Mouse (Mus musculus): ENCODE measurements around the gene Gm38431. TPM values are rescaled to one million over a fixed set of nuclear protein-coding genes. Genes with fewer than 3 reads are reported as not detected.

The Gm38431 gene
- polyA plus RNA-seq, 1 experiment from 2014 or later, result 2.7 TPM

- 85% methylated on average over 7 of the region's 7 CpGs for WGBS
- no peaks in the 10 kb centered on the region for H3K9me3 ChIP-seq (ENCODE audit: control insufficient read depth, low read length)
- no peaks in the 10 kb centered on the region for H3K27me3 ChIP-seq (ENCODE audit: control insufficient read depth, insufficient read depth, low read length)
- no peak for ATAC-seq (ENCODE audit: insufficient read depth, low FRiP score, low TSS enrichment)
- H3K9ac ChIP-seq (ENCODE audit: low read length), result no peak overlapping the region
- H3K4me1 ChIP-seq (ENCODE audit: control insufficient read depth, insufficient read depth, low read length), result no peaks in the 10 kb centered on the region
- H3K4me2 ChIP-seq (ENCODE audit: low read depth), result no peak overlapping the region
- H3K4me3 ChIP-seq (ENCODE audit: low read depth, low read length), result no peak overlapping the region
- DNase-seq (ENCODE audit: low spot score), result no peak
- no peak overlapping the region for H3K27ac ChIP-seq (ENCODE audit: low read depth, low read length)
- no peaks in the 10 kb centered on the region for H3K36me3 ChIP-seq (ENCODE audit: control insufficient read depth, insufficient read depth, low read length)
Measured at GRCm38 (mm10) chr9:21114190-21114589, 22.4 kb upstream of the Gm38431 start.

GRCm38 (mm10) chr9:21113751-21114150 lies 22.0 kb upstream of the Gm38431 start:
- H3K4me3 ChIP-seq (ENCODE audit: low read depth, low read length), result no peak overlapping the region
- DNase-seq (ENCODE audit: low spot score), result no peak
- no peak overlapping the region for H3K9ac ChIP-seq (ENCODE audit: low read length)
- H3K27ac ChIP-seq (ENCODE audit: low read depth, low read length), result no peak overlapping the region
- no peaks in the 10 kb centered on the region for H3K27me3 ChIP-seq (ENCODE audit: control insufficient read depth, insufficient read depth, low read length)
- 84% methylated on average over 6 of the region's 6 CpGs for WGBS
- no peak for ATAC-seq (ENCODE audit: insufficient read depth, low FRiP score, low TSS enrichment)
- no peaks in the 10 kb centered on the region for H3K4me1 ChIP-seq (ENCODE audit: control insufficient read depth, insufficient read depth, low read length)
- no peaks in the 10 kb centered on the region for H3K9me3 ChIP-seq (ENCODE audit: control insufficient read depth, low read length)
- no peak overlapping the region for H3K4me2 ChIP-seq (ENCODE audit: low read depth)
- no peaks in the 10 kb centered on the region for H3K36me3 ChIP-seq (ENCODE audit: control insufficient read depth, insufficient read depth, low read length)

- ATAC-seq (ENCODE audit: insufficient read depth, low FRiP score, low TSS enrichment) (no peak), DNase-seq (ENCODE audit: low spot score) (no peak)
- Histone ChIP-seq H3K4me2 (ENCODE audit: low read depth) (no peak overlapping the region), H3K36me3 (ENCODE audit: control insufficient read depth, insufficient read depth, low read length) (no peaks in the 10 kb centered on the region), H3K27ac (ENCODE audit: low read depth, low read length) (no peak overlapping the region), H3K4me1 (ENCODE audit: control insufficient read depth, insufficient read depth, low read length) (no peaks in the 10 kb centered on the region), H3K9ac (ENCODE audit: low read length) (no peak overlapping the region), H3K27me3 (ENCODE audit: control insufficient read depth, insufficient read depth, low read length) (no peaks in the 10 kb centered on the region), H3K4me3 (ENCODE audit: low read depth, low read length) (no peak overlapping the region), H3K9me3 (ENCODE audit: control insufficient read depth, low read length) (no peaks in the 10 kb centered on the region)
- 47% methylated on average over 23 of the region's 23 CpGs for WGBS
Measured at GRCm38 (mm10) chr9:21107607-21108237, 15.9 kb upstream of the Gm38431 start.

GRCm38 (mm10) chr9:21105760-21106564 lies 14.2 kb upstream of the Gm38431 start:
- no peaks in the 10 kb centered on the region for H3K4me1 ChIP-seq (ENCODE audit: control insufficient read depth, insufficient read depth, low read length)
- no peak overlapping the region for H3K4me3 ChIP-seq (ENCODE audit: low read depth, low read length)
- DNase-seq (ENCODE audit: low spot score) (no peak), ATAC-seq (ENCODE audit: insufficient read depth, low FRiP score, low TSS enrichment) (no peak)
- no peaks in the 10 kb centered on the region for H3K9me3 ChIP-seq (ENCODE audit: control insufficient read depth, low read length)
- H3K9ac ChIP-seq (ENCODE audit: low read length), result no peak overlapping the region
- H3K27me3 ChIP-seq (ENCODE audit: control insufficient read depth, insufficient read depth, low read length), result no peaks in the 10 kb centered on the region
- no peak overlapping the region for H3K27ac ChIP-seq (ENCODE audit: low read depth, low read length)
- no peaks in the 10 kb centered on the region for H3K36me3 ChIP-seq (ENCODE audit: control insufficient read depth, insufficient read depth, low read length)
- H3K4me2 ChIP-seq (ENCODE audit: low read depth), result no peak overlapping the region
- WGBS, result 83% methylated on average over 5 of the region's 5 CpGs

- Histone ChIP-seq H3K9me3 (ENCODE audit: control insufficient read depth, low read length) (no peaks in the 10 kb centered on the region), H3K4me3 (ENCODE audit: low read depth, low read length) (no peak overlapping the region), H3K36me3 (ENCODE audit: control insufficient read depth, insufficient read depth, low read length) (no peaks in the 10 kb centered on the region), H3K4me2 (ENCODE audit: low read depth) (no peak overlapping the region), H3K9ac (ENCODE audit: low read length) (no peak overlapping the region), H3K27me3 (ENCODE audit: control insufficient read depth, insufficient read depth, low read length) (no peaks in the 10 kb centered on the region), H3K27ac (ENCODE audit: low read depth, low read length) (no peak overlapping the region), H3K4me1 (ENCODE audit: control insufficient read depth, insufficient read depth, low read length) (no peaks in the 10 kb centered on the region)
- 81% methylated on average over 6 of the region's 6 CpGs for whole genome bisulfite sequencing
- no peak for DNase-seq (ENCODE audit: low spot score)
- no peak for ATAC-seq (ENCODE audit: insufficient read depth, low FRiP score, low TSS enrichment)
Measured at GRCm38 (mm10) chr9:21104814-21105213, 13.0 kb upstream of the Gm38431 start.

- ATAC-seq (ENCODE audit: insufficient read depth, low FRiP score, low TSS enrichment) (no peak), DNase-seq (ENCODE audit: low spot score) (no peak)
- Histone ChIP-seq H3K4me2 (ENCODE audit: low read depth) (no peak overlapping the region), H3K9ac (ENCODE audit: low read length) (no peak overlapping the region), H3K9me3 (ENCODE audit: control insufficient read depth, low read length) (no peaks in the 10 kb centered on the region), H3K4me3 (ENCODE audit: low read depth, low read length) (no peak overlapping the region), H3K4me1 (ENCODE audit: control insufficient read depth, insufficient read depth, low read length) (no peaks in the 10 kb centered on the region), H3K36me3 (ENCODE audit: control insufficient read depth, insufficient read depth, low read length) (no peaks in the 10 kb centered on the region), H3K27me3 (ENCODE audit: control insufficient read depth, insufficient read depth, low read length) (no peaks in the 10 kb centered on the region), H3K27ac (ENCODE audit: low read depth, low read length) (no peak overlapping the region)
- 89% methylated on average over 2 of the region's 2 CpGs for WGBS
Measured at GRCm38 (mm10) chr9:21102076-21102475, 10.3 kb upstream of the Gm38431 start.

- ATAC-seq (ENCODE audit: insufficient read depth, low FRiP score, low TSS enrichment) (no peak), DNase-seq (ENCODE audit: low spot score) (no peak)
- Histone ChIP-seq H3K4me3 (ENCODE audit: low read depth, low read length) (no peak overlapping the region), H3K36me3 (ENCODE audit: control insufficient read depth, insufficient read depth, low read length) (no peaks in the 10 kb centered on the region), H3K27ac (ENCODE audit: low read depth, low read length) (no peak overlapping the region), H3K4me1 (ENCODE audit: control insufficient read depth, insufficient read depth, low read length) (no peaks in the 10 kb centered on the region), H3K27me3 (ENCODE audit: control insufficient read depth, insufficient read depth, low read length) (no peaks in the 10 kb centered on the region), H3K4me2 (ENCODE audit: low read depth) (no peak overlapping the region), H3K9me3 (ENCODE audit: control insufficient read depth, low read length) (no peaks in the 10 kb centered on the region), H3K9ac (ENCODE audit: low read length) (no peak overlapping the region)
- WGBS, result 53% methylated on average over 15 of the region's 15 CpGs
Measured at GRCm38 (mm10) chr9:21100447-21101161, 8.8 kb upstream of the Gm38431 start.

- WGBS, result 91% methylated on average over 8 of the region's 8 CpGs
- H3K4me3 ChIP-seq (ENCODE audit: low read depth, low read length), result no peak overlapping the region
- H3K27ac ChIP-seq (ENCODE audit: low read depth, low read length), result no peak overlapping the region
- no peak overlapping the region for H3K4me2 ChIP-seq (ENCODE audit: low read depth)
- DNase-seq (ENCODE audit: low spot score), result no peak
- no peaks in the 10 kb centered on the region for H3K27me3 ChIP-seq (ENCODE audit: control insufficient read depth, insufficient read depth, low read length)
- ATAC-seq (ENCODE audit: insufficient read depth, low FRiP score, low TSS enrichment), result no peak
- H3K9ac ChIP-seq (ENCODE audit: low read length), result no peak overlapping the region
- no peaks in the 10 kb centered on the region for H3K36me3 ChIP-seq (ENCODE audit: control insufficient read depth, insufficient read depth, low read length)
- H3K4me1 ChIP-seq (ENCODE audit: control insufficient read depth, insufficient read depth, low read length), result no peaks in the 10 kb centered on the region
- H3K9me3 ChIP-seq (ENCODE audit: control insufficient read depth, low read length), result no peaks in the 10 kb centered on the region
Measured at GRCm38 (mm10) chr9:21097793-21098192, 6.0 kb upstream of the Gm38431 start.
